Mouse (Mus musculus): ENCODE measurements around the gene Rhbg. TPM values are rescaled to one million over a fixed set of nuclear protein-coding genes. Genes with fewer than 3 reads are reported as not detected.
"Not testable (repeated sequence)": the region's sequence is repeated elsewhere in the genome, so short reads cannot be mapped to it uniquely, and the experiment has no call there.

Rhbg gene
- 3.9 and 4.8 TPM in 2 replicates for polyA plus RNA-seq (2012; rRNA removed)

DNA sequence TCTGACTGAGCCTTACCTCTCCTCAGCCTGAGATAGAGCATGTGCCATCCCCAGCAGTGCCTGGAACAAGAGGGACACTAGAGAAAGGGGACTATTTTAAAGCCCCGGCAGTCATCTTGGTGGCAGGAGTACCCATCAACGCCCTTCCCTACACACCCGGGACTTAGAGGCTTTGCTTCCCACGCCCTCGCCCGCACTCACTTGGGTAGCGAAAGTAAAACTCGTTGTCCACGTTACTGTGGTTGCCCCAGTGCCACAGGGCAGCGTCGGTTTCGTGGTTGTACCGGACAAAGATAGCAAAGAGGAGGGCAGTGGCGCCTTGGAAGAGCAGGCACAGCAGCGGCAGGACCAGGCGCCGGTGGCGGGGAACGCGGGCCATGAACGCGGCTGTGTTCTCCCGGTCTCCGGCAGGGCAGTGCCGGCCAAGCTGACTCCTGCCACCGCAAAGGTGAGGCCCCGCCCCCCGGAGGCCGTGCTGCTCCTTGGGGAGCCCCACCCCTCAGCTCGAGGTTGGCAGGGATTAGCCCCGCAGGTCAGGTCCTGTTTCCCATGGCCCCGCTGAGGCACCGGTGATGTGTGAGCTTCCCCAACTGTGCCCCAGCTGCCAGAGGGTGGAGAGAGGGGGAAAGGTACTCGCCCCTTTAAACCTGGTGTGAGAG, at the start of gene Rhbg:
Rhbg (minus strand) TSS at position 442 of the 659 bp plus-strand sequence.
- peak; percentile 52 for DNase-seq (ENCODE audit: low spot score)

- no peak for DNase-seq (ENCODE audit: low spot score)
These were observed 44.7 kb upstream of the Rhbg start for GRCm38 (mm10) chr3:88299172-88299571.

GRCm38 (mm10) chr3:88297321-88297851, 42.9 kb upstream of the Rhbg start:
- DNase-seq (ENCODE audit: low spot score), result no peak

- DNase-seq (ENCODE audit: low spot score), result peak; percentile 84
These were observed 42.2 kb upstream of the Rhbg start, which contains the start of the genes Tsacc and Cct3 for GRCm38 (mm10) chr3:88296561-88297318. TSS of gene Tsacc (minus strand) at chr3:88296999. TSS of gene Cct3 (plus strand) at chr3:88297116.

GRCm38 (mm10) chr3:88296110-88296560, 41.6 kb upstream of the Rhbg start:
- DNase-seq (ENCODE audit: low spot score), result no peak

DNA sequence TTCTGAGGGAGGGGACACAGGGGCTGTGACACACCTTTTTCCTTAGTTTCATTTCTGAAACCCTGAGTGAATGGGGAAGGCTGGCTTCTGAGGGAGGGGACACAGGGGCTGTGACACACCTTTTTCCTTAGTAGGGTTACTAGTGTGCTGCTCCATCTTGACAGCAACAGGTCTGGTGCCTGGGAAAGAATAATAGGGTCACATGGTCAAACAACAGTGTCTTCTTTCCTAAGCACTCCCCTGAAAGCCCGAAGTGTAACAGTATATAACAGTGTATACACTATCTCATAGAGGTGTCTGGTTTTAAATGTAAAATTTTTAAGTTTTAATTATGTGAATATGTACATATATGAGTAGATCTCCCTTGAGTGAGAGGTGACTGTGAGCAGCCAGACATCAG, 40.8 kb upstream of the Rhbg start:
- DNase-seq (ENCODE audit: low spot score), result not testable (repeated sequence)

DNA sequence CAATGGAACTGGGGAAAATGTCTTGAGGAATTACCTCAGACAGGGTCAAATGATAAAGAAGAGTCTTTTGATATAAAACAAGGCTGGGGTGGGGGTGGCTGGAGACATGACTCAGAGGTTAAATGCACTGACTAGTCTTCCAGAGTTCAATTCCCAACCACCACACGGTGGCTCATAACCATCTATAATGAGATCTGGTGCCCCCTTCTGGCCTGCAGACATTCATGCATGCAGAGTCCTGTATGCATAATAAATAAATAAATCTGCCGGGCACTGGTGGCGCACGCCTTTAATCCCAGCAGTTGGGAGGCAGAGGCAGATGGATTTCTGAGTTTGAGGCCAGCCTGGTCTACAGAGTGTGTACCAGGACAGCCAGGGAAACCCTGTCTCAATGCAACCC, 37.5 kb upstream of the Rhbg start:
- DNase-seq (ENCODE audit: low spot score), result no peak

DNA sequence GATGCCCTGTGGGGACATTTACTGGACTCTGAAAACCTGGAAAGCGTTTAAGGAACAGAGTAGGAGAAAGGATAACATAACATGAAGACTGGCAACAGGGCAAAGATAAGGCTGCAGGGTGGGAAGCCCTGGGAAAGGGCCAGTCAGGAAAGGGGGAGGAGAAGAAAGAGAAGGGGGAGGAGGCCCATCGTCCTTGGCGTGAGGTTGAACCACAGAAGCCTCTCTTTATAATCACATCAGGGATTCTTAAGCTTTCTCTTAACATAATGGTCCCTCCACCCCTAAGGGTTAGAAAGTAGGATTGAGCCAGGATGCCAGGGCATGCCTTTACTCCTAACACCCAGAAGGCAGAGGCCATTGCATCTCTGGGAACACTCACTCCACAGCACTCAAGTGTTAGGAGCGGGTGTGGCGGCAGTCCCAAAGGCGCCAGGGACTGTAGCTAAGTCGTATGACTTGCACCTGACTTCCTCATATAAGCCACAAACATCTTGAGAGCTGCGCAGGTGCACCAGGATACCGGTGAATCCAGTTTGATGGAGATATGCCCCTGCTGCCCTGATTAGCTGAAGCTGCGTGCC, 33.7 kb upstream of the Rhbg start:
- DNase-seq (ENCODE audit: low spot score), result not testable (repeated sequence)

- no peak for DNase-seq (ENCODE audit: low spot score)
These were observed 32.6 kb upstream of the Rhbg start, which contains the start of gene Gm38392 for GRCm38 (mm10) chr3:88287110-88287509. TSS of gene Gm38392 (minus strand) at chr3:88287210.

DNA sequence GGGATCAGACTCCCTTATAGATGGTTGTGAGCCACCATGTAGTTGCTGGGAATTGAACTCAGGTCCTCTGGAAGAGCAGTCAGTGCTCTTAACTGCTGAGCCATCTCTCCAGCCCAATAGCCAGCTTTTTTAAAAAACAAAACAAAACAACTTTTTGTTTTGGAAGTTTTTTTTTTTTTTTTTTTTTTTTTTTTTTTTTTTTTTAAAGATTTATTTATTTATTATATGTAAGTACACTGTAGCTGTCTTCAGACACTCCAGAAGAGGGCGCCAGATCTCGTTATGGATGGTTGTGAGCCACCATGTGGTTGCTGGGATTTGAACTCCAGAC, 31.0 kb upstream of the Rhbg start:
- DNase-seq (ENCODE audit: low spot score), result not testable (repeated sequence)

DNA sequence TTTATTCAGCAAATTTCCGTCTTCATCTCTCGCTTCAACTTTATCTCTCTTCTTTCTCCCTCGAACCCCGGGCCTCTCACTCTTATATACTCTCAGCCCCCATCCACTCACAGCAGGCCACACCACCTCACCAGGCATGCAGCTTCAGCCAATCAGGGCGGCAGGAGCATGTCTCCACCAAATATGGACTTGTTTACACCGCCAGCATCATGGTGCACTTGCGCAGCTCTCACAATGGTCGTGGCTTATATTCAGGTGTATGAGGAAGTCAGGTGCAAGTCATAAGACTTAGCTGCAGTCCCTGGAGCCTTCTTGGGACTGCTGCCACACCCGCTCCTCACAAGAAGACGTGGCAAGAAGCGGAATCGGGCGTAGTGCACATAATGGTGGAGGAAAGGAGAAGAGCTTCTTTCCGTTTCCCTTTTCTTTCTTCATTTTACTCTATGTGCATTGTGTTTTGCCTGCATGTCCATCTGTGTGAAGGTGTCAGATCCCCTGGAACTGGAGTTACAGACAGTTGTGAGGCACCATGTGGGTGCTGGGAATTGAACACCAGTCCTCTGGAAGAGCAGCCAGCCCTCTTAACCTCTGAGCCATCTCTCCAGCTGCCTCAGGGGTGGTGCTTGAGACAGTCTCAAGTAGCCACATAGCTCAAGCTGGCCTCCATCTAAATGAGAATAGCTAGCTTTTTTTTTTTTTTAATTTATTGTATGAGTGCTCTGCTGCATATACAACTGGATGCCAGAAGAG, 30.5 kb upstream of the Rhbg start:
- not testable (repeated sequence) for DNase-seq (ENCODE audit: low spot score)

DNA sequence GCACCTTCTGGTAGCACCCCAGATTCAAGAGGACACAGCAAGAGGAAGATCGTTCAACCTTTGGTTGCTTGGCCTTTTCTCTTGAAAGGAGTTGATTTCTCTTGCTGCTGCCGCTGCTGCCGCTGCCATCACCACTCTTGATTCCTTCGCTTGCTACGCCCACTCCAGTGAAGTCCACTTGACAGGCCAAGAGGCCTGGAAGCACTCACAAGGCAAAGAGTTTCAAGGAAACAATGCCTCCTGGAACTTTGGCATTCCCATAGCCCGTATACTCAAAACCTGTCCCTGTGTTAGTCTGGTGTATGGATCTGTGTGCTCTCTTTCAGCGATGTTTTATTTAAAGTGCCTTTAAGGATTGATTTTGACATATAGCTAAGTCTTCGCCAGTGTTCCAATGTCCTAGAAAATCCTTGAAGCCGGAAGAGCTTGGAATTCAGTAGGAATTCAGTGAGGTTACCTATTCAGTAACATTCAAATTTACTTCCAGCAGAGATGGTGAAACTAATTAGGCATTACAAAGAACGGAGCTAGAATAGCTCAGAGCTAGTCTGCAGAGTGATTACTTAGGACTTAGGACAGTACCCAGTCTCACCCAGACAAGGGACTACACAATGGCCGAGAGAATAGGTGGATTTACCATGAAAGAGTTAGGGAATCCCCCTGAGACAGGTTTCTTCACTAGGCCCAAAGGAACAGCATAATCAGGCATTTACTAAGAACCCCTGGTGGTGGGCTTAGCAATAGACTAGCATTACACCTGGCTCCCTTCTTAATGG, 26.8 kb upstream of the Rhbg start:
- DNase-seq (ENCODE audit: low spot score), result not testable (repeated sequence)

GRCm38 (mm10) chr3:88280035-88280434, 25.5 kb upstream of the Rhbg start:
- no peak for DNase-seq (ENCODE audit: low spot score)

- no peak for DNase-seq (ENCODE audit: low spot score)
These were observed 22.1 kb upstream of the Rhbg start for GRCm38 (mm10) chr3:88276529-88277143.

DNA sequence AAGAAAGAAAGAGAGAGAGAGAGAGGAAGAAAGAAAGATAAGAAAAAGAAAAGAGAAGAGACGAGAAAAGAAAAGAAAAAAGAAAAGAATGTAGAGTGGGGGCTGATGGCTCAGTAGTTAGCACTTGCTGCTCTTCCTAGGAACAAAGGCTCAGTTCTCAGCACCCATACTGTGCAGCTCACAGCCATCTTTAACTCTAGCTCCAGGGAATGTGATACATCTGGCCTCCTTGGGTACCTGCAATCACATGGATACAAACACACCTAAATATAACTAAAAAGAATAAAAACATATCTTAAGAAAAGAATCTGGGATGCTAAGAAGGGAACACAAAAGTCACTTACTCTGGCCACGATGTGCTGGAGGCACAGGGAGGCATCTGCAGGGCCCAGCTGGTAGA, 21.6 kb upstream of the Rhbg start:
- DNase-seq (ENCODE audit: low spot score), result no peak

GRCm38 (mm10) chr3:88274002-88274401, 19.5 kb upstream of the Rhbg start:
- DNase-seq (ENCODE audit: low spot score), result no peak

- no peak for DNase-seq (ENCODE audit: low spot score)
These were observed 17.4 kb upstream of the Rhbg start for GRCm38 (mm10) chr3:88271859-88272258.

DNA sequence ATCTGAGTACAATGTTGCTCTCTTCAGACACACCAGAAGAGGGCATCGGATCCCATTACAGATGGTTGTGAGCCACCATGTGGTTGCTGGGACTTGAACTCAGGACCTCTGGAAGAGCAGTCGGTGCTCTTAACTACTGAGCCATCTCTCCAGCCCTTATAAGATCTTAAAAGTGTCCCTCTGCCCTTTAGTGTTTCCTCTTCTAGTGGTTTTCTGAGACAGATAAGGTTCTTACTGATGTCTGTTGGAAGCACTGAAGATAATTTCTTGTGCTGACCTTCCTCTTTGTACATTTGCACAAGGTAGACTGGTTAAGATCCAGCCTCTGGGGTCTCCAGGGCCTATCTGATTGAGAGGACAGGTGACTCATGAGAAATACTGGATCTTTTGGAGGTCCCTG, 16.8 kb upstream of the Rhbg start:
- not testable (repeated sequence) for DNase-seq (ENCODE audit: low spot score)

DNA sequence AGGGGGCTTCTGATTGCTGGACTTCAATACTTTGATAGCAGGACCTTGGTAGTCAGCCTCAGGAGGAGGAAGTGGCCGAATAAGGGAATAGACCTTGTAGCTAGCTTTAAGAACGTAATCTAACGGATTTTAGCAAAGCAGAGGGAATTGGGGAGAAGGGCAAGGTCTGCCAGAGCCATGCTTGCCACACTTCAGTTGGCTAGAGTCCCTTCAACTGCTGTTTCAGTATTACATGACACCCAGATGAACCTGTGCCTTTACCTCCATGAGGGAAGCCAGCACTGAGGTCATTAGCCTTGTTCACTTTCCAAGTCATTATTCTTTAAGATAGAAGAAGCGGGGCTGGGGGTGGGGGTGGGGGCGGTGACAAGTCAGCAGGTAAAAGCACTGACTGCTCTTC, 14.5 kb upstream of the Rhbg start:
- DNase-seq (ENCODE audit: low spot score), result no peak

DNA sequence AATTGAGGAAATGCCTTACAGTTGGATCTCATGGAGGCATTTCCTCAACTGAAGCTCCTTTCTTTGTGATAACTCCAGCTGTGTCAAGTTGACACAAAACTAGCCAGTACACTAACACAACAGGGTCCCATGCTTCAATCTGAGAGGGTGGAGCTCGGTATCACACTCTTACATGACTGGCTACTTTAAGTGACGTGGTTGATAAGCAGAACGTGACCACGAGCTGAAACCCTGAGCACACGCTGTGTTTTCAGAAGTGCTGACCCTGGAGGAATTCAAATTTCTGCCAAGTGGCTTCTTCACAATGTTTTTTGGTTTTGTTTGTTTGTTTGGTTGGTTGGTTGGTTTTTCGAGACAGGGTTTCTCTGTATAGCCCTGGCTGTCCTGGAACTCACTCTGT, 13.5 kb upstream of the Rhbg start:
- DNase-seq (ENCODE audit: low spot score), result not testable (repeated sequence)

- no peak for DNase-seq (ENCODE audit: low spot score)
These were observed 7.8 kb upstream of the Rhbg start for GRCm38 (mm10) chr3:88262346-88262745.
